Mouse (Mus musculus): ENCODE measurements around the gene Sacm1l. TPM values are rescaled to one million over a fixed set of nuclear protein-coding genes. Genes with fewer than 3 reads are reported as not detected.

The Sacm1l gene
- polyA plus RNA-seq (2014; fragmentation: Nextera tagmentation; extraction: Ambion mirVana), result 37.5 and 56.3 TPM in 2 replicates

DNA sequence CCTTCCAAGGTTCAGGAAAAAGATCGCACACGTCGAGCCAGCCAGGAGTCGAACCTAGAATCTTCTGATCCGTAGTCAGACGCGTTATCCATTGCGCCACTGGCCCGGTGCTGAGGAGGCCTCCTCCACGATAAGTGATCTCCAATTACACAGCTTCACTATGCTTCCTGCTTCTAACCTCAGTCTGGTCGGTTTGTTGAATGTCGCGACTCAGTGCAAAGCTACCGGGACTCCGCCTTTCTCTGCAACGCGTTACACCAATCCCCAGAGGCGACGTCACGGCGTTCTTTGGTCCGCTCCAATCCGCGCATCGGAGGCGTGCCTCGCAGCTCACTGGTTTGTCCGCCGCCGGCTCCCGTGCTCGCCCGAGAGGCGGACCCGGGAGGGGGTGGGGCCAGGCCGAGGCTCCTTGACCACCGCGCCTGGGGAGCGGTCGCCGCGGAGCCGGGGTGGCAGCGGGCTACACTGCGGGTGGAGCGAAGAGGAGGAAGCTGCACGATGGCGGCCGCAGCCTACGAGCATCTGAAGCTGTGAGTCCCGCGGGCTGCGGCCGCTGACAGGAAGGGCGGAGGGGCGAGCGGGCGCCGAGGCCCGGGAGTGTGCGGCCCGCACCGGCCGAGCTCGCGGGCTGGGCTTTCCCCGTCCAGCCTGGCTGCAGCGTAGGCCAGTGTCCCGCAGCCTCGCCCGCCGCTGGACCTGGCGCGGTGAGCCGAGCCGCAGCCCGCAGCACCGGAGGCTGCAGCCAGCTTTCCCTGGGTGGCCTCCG is at the start of gene Sacm1l:
Sacm1l (plus strand) TSS at position 368 of the 766 bp plus-strand sequence.
- Histone ChIP-seq H3K36me3 (ENCODE audit: control insufficient read depth, insufficient read depth, low read length) (no peaks in the 10 kb centered on the region), H3K27me3 (ENCODE audit: control insufficient read depth, insufficient read depth, low read length) (no peaks in the 10 kb centered on the region), H3K9me3 (ENCODE audit: control insufficient read depth, low read length) (no peaks in the 10 kb centered on the region), H3K9ac (ENCODE audit: low read depth, low read length) (peak within 1 kb of the TSS; percentile 95), H3K4me1 (ENCODE audit: control insufficient read depth, insufficient read depth, low read length) (peaks cover 19% of the 10 kb centered on the region), H3K4me3 (ENCODE audit: low read length) (peak within 1 kb of the TSS; percentile 96), H3K27ac (ENCODE audit: low read depth, low read length) (peak within 1 kb of the TSS; percentile 95), H3K4me2 (replicated peaks; ENCODE audit: low read depth, low read length) (peak within 1 kb of the TSS; percentile 71)
- under 1% methylated on average over 70 of the region's 79 CpGs for WGBS
- peak; percentile 99 for ATAC-seq (ENCODE audit: low FRiP score, low TSS enrichment)

DNA sequence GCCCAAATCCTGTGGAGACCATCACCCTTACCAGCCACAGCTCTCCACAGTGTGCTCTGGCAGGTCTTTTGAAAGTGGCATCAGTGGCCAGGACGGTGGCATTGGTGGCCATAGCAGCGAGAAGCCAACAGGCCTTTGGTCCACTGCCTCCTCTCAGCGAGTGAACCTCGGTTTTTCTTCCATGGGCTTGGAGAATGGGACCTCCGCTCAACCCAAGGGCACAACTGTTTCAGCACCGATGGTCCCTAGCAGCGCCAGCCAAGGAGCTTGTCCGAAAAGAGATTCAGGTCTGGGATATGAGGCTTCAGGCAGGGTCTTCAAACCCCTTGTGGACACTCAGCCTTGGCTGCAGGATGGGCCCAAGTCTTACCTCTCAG is 49.7 kb upstream of the Sacm1l start:
- H3K4me3 ChIP-seq (ENCODE audit: low read length), result peak overlapping the region; percentile 58
- H3K4me2 ChIP-seq (replicated peaks; ENCODE audit: low read depth, low read length), result peak overlapping the region; percentile 71
- no peak overlapping the region for H3K27ac ChIP-seq (ENCODE audit: low read depth, low read length)
- H3K36me3 ChIP-seq (ENCODE audit: control insufficient read depth, insufficient read depth, low read length), result peaks cover 14% of the 10 kb centered on the region; the same call in 1 of the 2 replicates
- H3K4me1 ChIP-seq (ENCODE audit: control insufficient read depth, insufficient read depth, low read length), result peaks cover 34% of the 10 kb centered on the region
- ATAC-seq (ENCODE audit: low FRiP score, low TSS enrichment), result no peak
- H3K27me3 ChIP-seq (ENCODE audit: control insufficient read depth, insufficient read depth, low read length), result no peaks in the 10 kb centered on the region
- 91% methylated on average over 8 of the region's 8 CpGs for WGBS
- H3K9ac ChIP-seq (ENCODE audit: low read depth, low read length), result peak overlapping the region; percentile 76
- H3K9me3 ChIP-seq (ENCODE audit: control insufficient read depth, low read length), result no peaks in the 10 kb centered on the region

DNA sequence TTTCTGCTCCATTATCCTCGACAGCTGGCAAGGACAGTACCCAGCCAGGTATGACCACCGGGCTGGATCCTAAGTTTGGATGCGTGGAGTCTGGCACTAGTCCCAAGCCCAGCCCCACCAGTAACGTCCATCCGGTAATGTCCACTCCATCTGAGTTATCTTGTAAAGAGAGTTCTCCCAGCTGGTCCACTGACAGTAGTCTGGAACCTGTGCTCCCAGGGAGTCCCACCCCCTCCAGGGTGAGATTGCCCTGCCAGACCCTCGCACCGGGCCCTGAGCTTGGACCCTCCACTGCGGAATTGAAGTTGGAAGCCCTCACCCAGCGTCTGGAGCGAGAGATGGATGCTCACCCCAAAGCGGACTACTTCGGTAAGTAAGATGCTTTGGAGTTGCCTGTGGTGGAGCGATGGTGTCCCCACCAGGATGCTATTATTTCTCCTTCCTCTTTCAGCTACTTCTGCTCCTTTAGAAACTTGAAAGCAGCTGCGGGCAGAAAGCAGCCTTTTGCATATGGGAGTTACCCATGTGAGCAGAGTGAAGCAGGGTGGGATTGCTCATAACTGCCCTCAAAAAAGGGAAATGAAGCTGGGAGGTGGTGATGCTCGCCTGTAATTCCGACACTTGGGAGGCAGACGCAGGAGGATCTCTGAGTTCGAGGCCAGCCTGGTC is 49.2 kb upstream of the Sacm1l start:
- Histone ChIP-seq H3K36me3 (ENCODE audit: control insufficient read depth, insufficient read depth, low read length) (peaks cover 15% of the 10 kb centered on the region; the same call in 1 of the 2 replicates), H3K9me3 (ENCODE audit: control insufficient read depth, low read length) (no peaks in the 10 kb centered on the region), H3K27ac (ENCODE audit: low read depth, low read length) (no peak overlapping the region), H3K4me2 (replicated peaks; ENCODE audit: low read depth, low read length) (peak overlapping the region; percentile 71), H3K4me3 (ENCODE audit: low read length) (peak overlapping the region; percentile 58), H3K27me3 (ENCODE audit: control insufficient read depth, insufficient read depth, low read length) (no peaks in the 10 kb centered on the region), H3K9ac (ENCODE audit: low read depth, low read length) (peak overlapping the region; percentile 23), H3K4me1 (ENCODE audit: control insufficient read depth, insufficient read depth, low read length) (peaks cover 34% of the 10 kb centered on the region)
- ATAC-seq (ENCODE audit: low FRiP score, low TSS enrichment), result no peak
- WGBS, result 76% methylated on average over 18 of the region's 18 CpGs

DNA sequence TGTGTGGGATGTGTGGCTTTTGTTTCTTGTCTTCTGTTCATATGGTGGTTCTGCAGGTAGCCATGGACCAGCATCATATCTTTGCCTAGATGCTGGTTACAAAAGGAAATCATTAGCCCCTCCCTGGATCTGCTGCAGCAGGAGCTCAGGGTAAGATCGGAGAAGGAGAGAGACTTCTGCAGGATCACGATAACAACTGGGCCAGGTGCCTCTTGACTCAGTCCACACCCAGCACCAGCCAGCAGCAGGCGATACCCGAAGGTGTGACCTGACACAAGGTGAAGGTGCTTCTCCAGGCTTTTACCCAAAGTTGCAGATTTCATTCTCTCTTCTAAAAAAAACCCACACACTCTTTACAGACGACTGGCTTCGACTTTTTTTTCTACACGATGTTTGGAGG is 48.4 kb upstream of the Sacm1l start:
- Histone ChIP-seq H3K4me1 (ENCODE audit: control insufficient read depth, insufficient read depth, low read length) (peaks cover 34% of the 10 kb centered on the region), H3K4me2 (replicated peaks; ENCODE audit: low read depth, low read length) (peak overlapping the region; percentile 71), H3K27ac (ENCODE audit: low read depth, low read length) (no peak overlapping the region), H3K9me3 (ENCODE audit: control insufficient read depth, low read length) (no peaks in the 10 kb centered on the region), H3K9ac (ENCODE audit: low read depth, low read length) (no peak overlapping the region), H3K36me3 (ENCODE audit: control insufficient read depth, insufficient read depth, low read length) (peaks cover 22% of the 10 kb centered on the region; the same call in 1 of the 2 replicates), H3K4me3 (ENCODE audit: low read length) (peak overlapping the region; percentile 58; the same call in 1 of the 2 replicates), H3K27me3 (ENCODE audit: control insufficient read depth, insufficient read depth, low read length) (no peaks in the 10 kb centered on the region)
- no peak for ATAC-seq (ENCODE audit: low FRiP score, low TSS enrichment)
- WGBS, result 58% methylated on average over 7 of the region's 7 CpGs

DNA sequence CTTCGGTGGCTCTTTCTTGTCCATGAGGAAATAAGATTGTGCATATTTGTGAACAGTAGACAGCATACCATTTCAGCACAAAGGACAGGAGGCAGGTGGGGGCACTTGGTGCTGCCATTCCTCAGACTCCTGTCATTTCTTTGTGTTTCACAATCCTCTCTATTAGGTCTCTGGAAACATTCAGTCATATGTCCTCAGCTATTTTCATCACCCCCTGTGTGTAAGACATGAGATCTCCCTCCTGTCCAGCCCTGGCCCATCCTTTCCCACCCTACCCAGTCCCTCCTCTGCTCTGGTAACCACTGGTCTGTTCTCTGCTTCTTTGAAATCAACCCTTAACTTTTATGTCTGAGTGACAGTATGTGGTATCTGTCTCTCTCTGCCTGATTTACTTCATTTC is 46.0 kb upstream of the Sacm1l start:
- H3K4me1 ChIP-seq (ENCODE audit: control insufficient read depth, insufficient read depth, low read length), result peaks cover 34% of the 10 kb centered on the region
- H3K27me3 ChIP-seq (ENCODE audit: control insufficient read depth, insufficient read depth, low read length), result no peaks in the 10 kb centered on the region
- ATAC-seq (ENCODE audit: low FRiP score, low TSS enrichment), result no peak
- H3K4me2 ChIP-seq (replicated peaks; ENCODE audit: low read depth, low read length), result no peak overlapping the region
- H3K9ac ChIP-seq (ENCODE audit: low read depth, low read length), result no peak overlapping the region
- no peaks in the 10 kb centered on the region for H3K9me3 ChIP-seq (ENCODE audit: control insufficient read depth, low read length)
- peaks cover 30% of the 10 kb centered on the region; the same call in 1 of the 2 replicates for H3K36me3 ChIP-seq (ENCODE audit: control insufficient read depth, insufficient read depth, low read length)
- no peak overlapping the region for H3K27ac ChIP-seq (ENCODE audit: low read depth, low read length)
- 100% methylated on average over 1 of the region's 1 CpGs for WGBS
- no peak overlapping the region for H3K4me3 ChIP-seq (ENCODE audit: low read length)

DNA sequence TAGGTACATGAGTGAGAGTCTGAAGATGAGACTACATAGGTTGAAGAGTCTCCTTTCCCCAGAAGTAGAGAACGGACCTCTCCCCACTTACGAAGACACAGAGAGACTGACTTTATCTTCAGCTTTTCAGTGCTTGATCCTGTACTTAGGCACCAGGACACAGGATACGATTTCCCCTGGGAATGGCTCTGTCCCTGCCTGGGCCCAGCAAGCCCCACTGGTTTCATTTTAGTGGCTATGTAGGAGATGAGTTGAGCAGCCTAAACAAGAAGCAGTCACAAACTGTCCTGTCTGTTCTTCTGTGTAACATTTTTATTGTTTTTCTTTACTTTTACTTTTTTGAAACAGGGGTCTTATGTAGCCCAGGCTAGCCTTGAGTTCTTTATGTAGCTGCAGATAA is 44.7 kb upstream of the Sacm1l start:
- no peak overlapping the region for H3K9ac ChIP-seq (ENCODE audit: low read depth, low read length)
- H3K27me3 ChIP-seq (ENCODE audit: control insufficient read depth, insufficient read depth, low read length), result no peaks in the 10 kb centered on the region
- H3K4me2 ChIP-seq (replicated peaks; ENCODE audit: low read depth, low read length), result no peak overlapping the region
- H3K36me3 ChIP-seq (ENCODE audit: control insufficient read depth, insufficient read depth, low read length), result peaks cover 30% of the 10 kb centered on the region; the same call in 1 of the 2 replicates
- H3K4me3 ChIP-seq (ENCODE audit: low read length), result no peak overlapping the region
- H3K9me3 ChIP-seq (ENCODE audit: control insufficient read depth, low read length), result no peaks in the 10 kb centered on the region
- no peak overlapping the region for H3K27ac ChIP-seq (ENCODE audit: low read depth, low read length)
- H3K4me1 ChIP-seq (ENCODE audit: control insufficient read depth, insufficient read depth, low read length), result peaks cover 39% of the 10 kb centered on the region
- 94% methylated on average over 3 of the region's 3 CpGs for WGBS
- ATAC-seq (ENCODE audit: low FRiP score, low TSS enrichment), result no peak

DNA sequence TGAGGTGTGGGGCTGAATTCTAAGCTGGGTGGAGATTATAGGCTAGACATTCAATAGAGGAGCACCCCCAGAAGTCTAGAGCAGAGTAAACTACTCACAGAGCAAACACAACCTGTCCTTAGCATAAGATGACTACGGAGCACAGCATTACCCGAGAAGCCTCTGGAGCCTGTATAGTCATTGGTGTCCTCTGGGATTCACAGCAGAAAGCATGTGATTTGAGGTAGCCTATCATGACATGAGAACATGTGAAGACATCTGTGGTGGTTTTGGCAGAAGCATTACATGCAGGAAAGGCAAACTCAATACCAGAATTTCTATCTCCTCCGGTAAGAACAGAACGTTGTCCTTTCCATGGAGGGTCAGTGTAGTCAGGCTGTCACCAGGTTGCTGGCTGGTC is 44.0 kb upstream of the Sacm1l start:
- Histone ChIP-seq H3K4me1 (ENCODE audit: control insufficient read depth, insufficient read depth, low read length) (peaks cover 38% of the 10 kb centered on the region), H3K27me3 (ENCODE audit: control insufficient read depth, insufficient read depth, low read length) (no peaks in the 10 kb centered on the region), H3K36me3 (ENCODE audit: control insufficient read depth, insufficient read depth, low read length) (peaks cover 30% of the 10 kb centered on the region; the same call in 1 of the 2 replicates), H3K9ac (ENCODE audit: low read depth, low read length) (no peak overlapping the region), H3K9me3 (ENCODE audit: control insufficient read depth, low read length) (no peaks in the 10 kb centered on the region), H3K27ac (ENCODE audit: low read depth, low read length) (no peak overlapping the region), H3K4me3 (ENCODE audit: low read length) (no peak overlapping the region), H3K4me2 (replicated peaks; ENCODE audit: low read depth, low read length) (no peak overlapping the region)
- 88% methylated on average over 4 of the region's 4 CpGs for WGBS
- ATAC-seq (ENCODE audit: low FRiP score, low TSS enrichment), result no peak

DNA sequence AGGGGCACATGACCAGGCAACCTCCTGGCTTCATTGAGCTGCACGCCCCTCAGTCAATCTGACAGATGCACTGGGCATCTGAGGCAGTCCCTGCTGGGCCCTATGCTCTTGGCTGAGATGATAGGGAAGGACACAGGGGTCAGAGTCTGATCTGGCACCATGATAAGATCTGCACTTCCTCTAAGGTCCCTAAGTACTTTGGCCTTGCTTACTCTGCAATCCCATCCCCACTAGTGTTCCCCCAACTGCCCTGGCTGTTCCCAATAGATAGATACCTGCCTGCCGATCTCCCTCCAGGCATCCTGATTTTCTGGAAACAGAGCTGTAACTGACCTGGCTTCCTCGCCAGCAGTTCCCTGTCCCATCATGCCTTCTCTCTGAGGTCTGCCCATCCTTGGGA is 42.9 kb upstream of the Sacm1l start:
- no peak overlapping the region for H3K4me2 ChIP-seq (replicated peaks; ENCODE audit: low read depth, low read length)
- H3K27me3 ChIP-seq (ENCODE audit: control insufficient read depth, insufficient read depth, low read length), result no peaks in the 10 kb centered on the region
- WGBS, result 65% methylated on average over 3 of the region's 3 CpGs
- H3K9me3 ChIP-seq (ENCODE audit: control insufficient read depth, low read length), result no peaks in the 10 kb centered on the region
- peaks cover 29% of the 10 kb centered on the region; the same call in 1 of the 2 replicates for H3K36me3 ChIP-seq (ENCODE audit: control insufficient read depth, insufficient read depth, low read length)
- no peak overlapping the region for H3K4me3 ChIP-seq (ENCODE audit: low read length)
- H3K4me1 ChIP-seq (ENCODE audit: control insufficient read depth, insufficient read depth, low read length), result peaks cover 34% of the 10 kb centered on the region
- no peak overlapping the region for H3K9ac ChIP-seq (ENCODE audit: low read depth, low read length)
- H3K27ac ChIP-seq (ENCODE audit: low read depth, low read length), result no peak overlapping the region
- no peak for ATAC-seq (ENCODE audit: low FRiP score, low TSS enrichment)

DNA sequence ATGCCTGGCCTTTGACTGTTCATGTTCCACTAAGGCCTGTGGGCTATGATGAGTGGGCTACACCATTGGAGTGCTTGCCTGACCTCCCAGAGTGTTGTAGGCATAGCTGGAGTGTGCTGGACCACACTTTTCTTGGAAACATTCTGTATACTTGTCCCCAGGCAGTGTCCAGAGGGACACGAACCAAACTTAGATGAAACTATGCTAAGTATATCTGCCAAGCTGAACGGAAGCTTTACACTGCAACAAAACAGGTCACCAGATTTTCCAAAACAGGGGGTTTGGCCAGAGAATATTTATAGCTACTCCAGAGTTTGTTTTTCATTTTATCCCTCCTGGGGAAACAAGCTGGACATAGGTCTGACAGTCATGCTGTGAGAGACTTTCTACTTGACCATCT is 40.5 kb upstream of the Sacm1l start:
- no peak overlapping the region for H3K9ac ChIP-seq (ENCODE audit: low read depth, low read length)
- no peak overlapping the region for H3K4me2 ChIP-seq (replicated peaks; ENCODE audit: low read depth, low read length)
- ATAC-seq (ENCODE audit: low FRiP score, low TSS enrichment), result no peak
- WGBS, result 56% methylated on average over 2 of the region's 2 CpGs
- H3K4me1 ChIP-seq (ENCODE audit: control insufficient read depth, insufficient read depth, low read length), result peaks cover 31% of the 10 kb centered on the region
- H3K27ac ChIP-seq (ENCODE audit: low read depth, low read length), result no peak overlapping the region
- H3K27me3 ChIP-seq (ENCODE audit: control insufficient read depth, insufficient read depth, low read length), result no peaks in the 10 kb centered on the region
- H3K4me3 ChIP-seq (ENCODE audit: low read length), result no peak overlapping the region
- no peaks in the 10 kb centered on the region for H3K9me3 ChIP-seq (ENCODE audit: control insufficient read depth, low read length)
- peaks cover 21% of the 10 kb centered on the region; the same call in 1 of the 2 replicates for H3K36me3 ChIP-seq (ENCODE audit: control insufficient read depth, insufficient read depth, low read length)

Measured in kidney, embryonic 14.5 days (tissue).